Mouse (Mus musculus) lung, postnatal 10 days (tissue): ENCODE results near the gene Bmp8a.
"Not testable (repeated sequence)": the region's sequence is repeated elsewhere in the genome, so short reads cannot be mapped to it uniquely, and the experiment has no call there.

Source experiments
- DNase-seq: peaks from one replicate; pipeline ENCODE4 v3.0.0; 2021

Bmp8a gene

DNA sequence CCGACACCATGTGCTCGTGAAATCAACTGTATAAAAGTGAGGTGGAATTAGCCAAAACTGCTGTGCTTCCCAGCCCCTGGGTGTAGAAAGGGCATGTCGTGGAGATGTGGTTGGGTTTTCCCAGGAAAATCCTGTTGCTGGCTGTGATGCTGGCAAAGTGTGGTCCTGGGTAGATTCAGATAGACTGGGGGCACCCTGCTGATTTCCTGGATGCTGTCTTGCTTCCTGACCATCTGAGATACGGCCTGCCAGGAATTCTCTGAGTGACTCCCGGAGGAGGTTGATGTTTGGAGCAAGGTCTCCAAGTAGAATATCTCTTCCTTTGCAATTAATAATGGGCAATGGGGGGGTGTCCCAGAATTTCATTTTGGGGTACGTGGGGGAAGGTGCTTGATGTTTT lies 14.1 kb downstream of the Bmp8a start:
- no peak for DNase-seq

DNA sequence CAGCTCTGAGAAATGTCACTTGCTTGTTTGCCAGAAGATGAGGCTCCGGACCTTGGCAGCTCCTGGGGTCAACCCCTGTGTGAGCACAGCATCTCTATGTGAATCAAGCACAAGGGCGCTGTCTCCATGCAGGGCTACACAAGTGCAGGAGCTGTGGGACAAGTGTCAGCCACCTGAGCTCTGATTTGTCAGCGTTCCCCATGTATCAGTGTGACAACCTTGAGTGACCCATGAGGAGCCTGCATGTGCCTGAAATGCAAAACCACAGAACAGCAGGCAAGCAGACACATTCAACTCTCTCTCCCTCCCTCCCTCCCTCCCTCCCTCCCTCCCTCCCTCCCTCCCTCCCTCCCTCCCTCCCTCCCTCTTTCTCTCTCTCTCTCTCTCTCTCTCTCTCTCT lies 15.4 kb downstream of the Bmp8a start:
- DNase-seq = no peak

DNA sequence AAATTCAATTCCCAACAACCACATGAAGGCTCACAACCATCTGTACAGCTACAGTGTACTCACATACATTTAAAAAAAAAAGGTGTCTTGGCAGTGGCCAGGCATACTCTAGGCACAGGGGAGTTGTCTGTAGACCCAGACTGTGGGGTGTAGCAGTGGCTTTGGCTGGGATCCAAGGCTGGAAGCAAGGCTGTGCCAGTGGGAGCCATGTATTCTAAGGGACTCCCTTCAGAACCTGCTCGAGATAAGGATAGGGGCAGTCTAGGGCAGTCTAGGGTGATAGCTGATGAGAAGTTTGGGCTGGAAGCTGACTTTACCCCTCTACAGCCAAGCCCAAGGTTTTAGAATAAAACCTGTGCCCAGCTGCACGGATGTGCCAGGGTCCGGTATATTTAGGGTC lies 17.0 kb downstream of the Bmp8a start:
- DNase-seq = no peak

DNA sequence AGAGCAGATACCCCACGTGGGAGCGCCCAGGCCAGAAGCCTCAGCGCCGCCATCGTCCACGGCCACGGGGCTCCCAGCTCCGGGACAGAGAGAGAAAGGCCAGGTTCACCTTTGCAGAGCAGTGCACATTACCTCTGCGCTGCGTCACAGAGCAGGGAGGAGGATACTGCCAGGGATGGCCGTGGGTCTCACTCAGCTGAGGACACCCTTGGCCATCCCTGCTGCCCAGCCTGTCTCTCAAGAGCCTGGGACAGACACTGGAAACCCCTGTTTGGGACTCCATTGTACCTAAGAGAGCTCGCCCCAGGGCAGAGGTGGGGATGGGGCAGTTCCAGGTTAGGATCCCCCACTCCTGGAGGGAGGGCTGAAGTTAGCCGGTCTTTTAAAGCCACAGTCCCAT lies 19.5 kb downstream of the Bmp8a start, which contains the start of gene Oxct2a:
TSS of gene Oxct2a (minus strand) at position 101 of the 400 bp plus-strand sequence.
- DNase-seq = no peak

DNA sequence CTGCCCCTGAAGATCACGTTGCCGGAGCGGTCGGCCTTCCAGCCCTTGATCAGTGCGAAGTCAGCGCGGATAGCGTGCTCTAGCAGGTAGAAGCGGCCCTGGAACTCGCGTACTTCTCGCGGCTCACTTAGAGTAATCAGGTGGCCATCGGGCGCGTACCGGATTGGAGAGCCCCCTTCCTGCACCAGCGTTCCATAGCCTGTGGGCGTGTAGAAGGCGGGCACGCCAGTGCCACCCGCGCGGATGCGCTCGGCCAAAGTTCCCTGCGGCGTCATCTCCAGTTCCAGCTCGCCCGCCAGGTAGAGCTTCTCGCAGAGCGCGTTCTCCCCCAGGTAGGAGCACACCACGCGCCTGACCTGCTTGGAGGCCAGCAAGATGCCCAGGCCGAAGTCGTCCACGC lies 20.1 kb downstream of the Bmp8a start:
- not testable (repeated sequence) for DNase-seq

DNA sequence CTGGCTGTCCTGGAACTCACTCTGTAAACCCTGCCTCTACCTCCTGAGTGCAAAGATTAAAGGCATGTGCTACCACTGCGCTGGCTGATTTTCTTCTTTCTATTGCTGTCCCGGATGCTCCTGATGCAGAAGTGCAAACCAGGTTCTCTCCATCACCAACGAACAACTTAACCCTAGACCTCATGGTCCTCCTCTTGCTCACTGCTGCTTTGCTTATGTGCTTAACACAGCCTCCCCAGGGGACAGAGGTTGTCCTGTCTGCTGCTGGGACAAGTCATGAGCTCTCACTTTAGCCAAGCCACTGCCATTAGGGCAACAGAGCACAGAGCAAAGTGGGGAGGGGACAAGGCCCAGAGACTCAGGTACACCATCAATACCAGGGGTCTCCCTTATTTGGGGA lies 28.6 kb downstream of the Bmp8a start:
- DNase-seq = no peak

- no peak for DNase-seq
Observed at GRCm38 (mm10) chr4:123313010-123313409, 30.0 kb downstream of the Bmp8a start.

GRCm38 (mm10) chr4:123311845-123312244 lies 31.2 kb downstream of the Bmp8a start:
- no peak for DNase-seq

DNA sequence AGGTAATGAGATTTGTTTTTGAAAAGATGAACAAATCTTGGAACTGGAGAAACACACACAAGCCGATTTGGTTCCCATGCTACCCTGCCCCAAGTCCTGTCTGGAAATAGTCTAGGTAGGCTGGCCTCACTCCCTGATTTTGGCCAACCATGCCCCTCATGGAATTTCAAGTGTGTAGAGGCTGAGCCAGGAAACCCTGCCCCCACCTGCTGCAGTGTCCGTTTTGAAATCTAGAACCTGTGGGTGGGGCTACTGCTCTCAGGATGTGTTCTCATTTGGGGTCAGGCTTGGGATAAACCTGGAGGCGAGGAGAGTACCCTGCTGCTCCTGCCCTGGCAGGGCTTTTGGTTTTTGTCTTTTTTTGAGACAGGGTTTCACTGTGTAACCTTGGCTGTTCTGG lies 34.8 kb downstream of the Bmp8a start:
- no peak for DNase-seq

DNA sequence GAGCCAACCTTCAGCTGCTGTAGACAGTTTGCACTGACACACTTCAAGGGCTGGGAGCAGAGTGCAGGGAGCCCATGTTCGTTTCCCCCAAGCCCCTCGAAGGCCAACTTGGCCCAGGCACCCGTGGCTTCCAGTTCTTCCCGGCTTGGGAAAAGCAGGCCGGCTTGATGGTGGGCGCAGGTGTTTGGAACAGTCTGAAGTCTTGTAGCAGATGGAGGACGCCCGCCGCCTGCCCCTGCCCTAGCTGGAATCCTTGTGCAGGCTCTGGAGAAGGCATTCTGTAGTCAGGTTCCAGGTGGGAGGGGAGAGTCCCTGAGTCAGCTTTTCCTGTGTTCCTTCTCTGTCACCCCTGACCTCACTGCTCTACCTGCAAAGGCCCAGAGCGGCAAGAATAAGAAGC lies 36.1 kb downstream of the Bmp8a start:
- no peak for DNase-seq

DNA sequence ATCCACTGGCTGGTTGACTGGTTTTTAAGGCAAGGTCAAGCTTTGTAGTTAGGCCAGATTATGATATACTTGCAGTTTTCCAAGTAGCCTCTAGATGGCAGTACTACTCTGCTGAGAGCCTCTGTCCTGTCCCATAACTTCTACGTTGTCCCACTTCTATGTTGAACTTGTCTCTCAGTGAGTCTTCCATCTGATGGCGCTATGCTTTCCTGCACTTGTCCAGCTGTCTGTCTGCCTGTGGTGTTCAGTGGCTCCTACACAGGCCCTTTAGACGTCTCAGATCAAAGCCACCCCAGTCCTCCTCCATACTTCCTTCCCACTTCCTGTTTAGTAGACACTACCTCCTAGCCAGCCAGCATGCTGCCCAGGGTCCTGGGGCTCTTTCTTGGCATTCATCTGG lies 37.3 kb downstream of the Bmp8a start:
- DNase-seq = peak; percentile 63

DNA sequence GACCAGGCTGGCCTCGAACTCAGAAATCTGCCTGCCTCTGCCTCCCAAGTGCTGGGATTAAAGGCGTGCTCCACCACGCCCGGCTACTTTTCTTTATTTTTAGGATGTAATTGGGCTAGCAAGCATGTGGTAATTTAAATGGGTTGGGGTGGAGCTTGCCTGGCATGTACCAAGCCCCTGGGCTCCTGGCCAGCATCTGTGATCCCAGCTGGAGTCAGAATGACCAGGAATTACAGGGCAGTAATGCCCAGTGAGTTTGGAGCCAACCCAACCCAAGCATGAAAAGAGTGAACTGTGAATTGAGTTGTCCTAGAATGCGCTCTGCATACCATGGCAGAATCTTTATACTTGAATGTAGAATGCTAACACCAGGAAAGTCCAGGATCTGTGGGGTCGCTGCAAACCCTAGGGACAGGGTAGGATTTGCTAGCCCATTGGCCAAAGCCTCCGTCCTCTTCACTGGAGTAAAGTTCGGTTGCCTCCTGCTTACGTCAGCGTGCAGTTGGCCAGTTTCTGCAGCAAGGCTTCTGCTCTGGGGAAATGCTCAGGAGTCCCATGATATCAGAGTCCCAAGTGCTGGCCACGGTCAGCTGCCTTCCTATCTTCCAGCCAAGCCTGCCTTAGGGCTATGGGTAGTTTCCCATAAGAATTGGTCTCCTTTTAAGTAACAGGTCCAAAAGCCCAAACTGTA lies 43.9 kb downstream of the Bmp8a start:
- DNase-seq = peak; percentile 28

DNA sequence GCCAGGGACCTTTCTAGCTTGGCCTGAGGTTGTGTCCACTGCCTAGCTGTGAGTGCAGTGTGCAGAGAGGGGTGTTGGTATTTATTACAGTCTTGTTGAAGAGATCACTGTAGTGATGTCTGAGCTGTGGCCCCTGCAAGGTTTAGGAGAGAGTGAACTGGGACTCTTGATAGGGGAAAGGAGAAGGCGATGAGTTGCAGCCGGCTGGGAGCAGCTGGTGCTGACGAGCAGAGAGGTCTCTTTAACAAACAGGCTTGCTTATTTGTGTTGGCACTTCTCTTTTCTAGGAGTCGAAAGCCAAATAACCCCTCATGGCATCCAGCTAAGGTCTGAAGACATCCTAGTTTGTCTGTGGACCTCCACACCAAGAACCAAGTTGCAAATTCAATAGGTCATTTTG lies 44.8 kb downstream of the Bmp8a start:
- peak; percentile 67 for DNase-seq

- no peak for DNase-seq
Observed at GRCm38 (mm10) chr4:123297195-123297960, 45.7 kb downstream of the Bmp8a start.

- no peak for DNase-seq
Observed at GRCm38 (mm10) chr4:123296148-123296534, 46.9 kb downstream of the Bmp8a start.

DNA sequence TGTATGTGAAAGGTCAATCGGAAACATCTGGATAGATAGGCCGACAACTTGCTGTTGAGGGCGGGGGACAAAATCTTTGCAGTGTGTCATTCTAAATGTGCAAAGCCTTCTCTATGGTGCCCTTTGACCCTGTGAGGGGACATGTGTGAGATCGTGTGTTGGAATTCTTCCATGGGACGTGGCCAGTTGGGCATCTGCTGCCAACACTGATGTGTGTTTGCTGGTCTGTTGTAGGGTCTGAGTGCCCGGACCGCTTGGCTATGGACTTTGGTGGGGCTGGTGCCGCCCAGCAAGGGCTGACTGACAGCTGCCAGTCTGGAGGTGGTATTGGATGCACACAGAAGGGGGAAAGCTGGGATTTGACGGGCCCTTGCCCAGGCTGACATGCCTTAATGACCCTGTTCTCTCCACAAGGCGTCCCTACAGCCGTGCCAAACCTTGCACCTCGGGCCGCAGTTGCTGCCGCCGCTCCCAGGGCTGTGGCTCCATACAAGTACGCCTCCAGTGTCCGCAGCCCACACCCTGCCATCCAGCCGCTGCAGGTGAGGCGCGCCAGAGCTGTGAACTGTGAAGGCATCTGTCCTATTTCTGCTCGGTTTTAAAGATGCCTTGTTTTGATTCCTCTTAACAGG lies 47.4 kb downstream of the Bmp8a start:
- peak; percentile 21 for DNase-seq

GRCm38 (mm10) chr4:123295026-123295425 lies 48.0 kb downstream of the Bmp8a start:
- not testable (repeated sequence) for DNase-seq

GRCm38 (mm10) chr4:123293661-123294443 lies 49.2 kb downstream of the Bmp8a start:
- no peak for DNase-seq

GRCm38 (mm10) chr4:123292989-123293388 lies 50.1 kb downstream of the Bmp8a start:
- DNase-seq = no peak

GRCm38 (mm10) chr4:123292390-123292789 lies 50.7 kb downstream of the Bmp8a start:
- no peak for DNase-seq

GRCm38 (mm10) chr4:123289038-123289437 lies 54.0 kb downstream of the Bmp8a start:
- no peak for DNase-seq

DNA sequence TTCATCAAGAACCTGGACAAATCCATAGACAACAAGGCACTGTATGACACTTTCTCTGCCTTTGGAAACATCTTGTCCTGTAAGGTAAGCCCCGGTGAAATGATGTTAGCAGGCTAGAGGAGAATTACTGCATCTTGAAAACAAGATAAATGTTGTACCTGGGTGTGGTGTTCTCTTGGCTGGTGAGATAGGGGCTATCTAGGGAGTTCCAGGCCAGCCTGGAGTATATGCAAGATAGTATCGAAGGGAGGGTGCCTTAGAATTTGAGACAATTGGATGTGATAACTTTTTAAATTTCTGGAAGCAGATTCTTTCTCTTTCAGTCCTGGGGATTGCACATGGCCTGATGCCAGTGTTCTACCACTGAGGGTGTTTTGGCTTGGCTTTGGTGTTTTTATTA lies 56.3 kb downstream of the Bmp8a start:
- DNase-seq = no peak
